Mouse (Mus musculus): ENCODE data around the gene Ccdc148.

Ccdc148 gene

DNA sequence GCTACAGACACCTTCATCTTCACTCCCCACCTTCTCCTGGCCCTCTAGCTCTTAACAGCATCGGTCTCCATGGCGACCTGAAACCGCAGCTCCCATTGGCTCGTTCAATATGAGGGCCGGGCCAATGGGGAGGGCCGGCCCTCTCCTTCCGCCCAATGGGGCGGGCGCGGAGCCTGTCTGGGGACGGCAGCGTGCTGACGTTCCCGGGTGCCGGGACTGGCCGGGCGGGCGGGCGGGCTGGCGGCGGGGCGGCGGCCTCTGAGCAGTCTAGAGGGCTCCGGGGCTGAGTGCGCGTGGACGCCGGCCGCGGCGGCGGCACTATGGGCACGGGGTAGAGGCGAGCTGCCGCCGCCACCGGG is at the start of gene Ccdc148, which contains the start of gene Pkp4:
TSS of gene Ccdc148 (minus strand) at position 79 of the 359 bp plus-strand sequence.
TSS of gene Pkp4 (plus strand) at position 246 of the 359 bp plus-strand sequence.
- DNase-seq (ENCODE audit: low spot score): peak; percentile 93

DNA sequence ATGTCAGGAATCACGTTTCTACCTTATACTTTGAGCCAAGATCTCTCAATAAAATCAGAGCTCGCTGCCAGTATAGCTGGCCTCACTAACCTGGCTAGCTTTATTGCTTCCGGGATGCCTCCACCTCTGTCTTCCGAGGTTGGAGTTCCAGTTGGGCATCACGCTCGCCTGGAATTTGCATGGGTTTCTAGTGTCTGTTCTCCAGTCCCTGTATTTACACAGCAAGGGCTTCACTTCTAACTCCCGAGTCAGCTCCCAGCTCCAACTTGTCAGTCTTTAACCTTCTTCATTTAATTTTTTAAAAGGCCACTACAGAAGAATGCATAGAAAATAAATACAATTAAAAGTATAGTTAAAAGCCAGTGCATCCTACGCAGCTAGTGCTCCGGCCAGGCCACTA is 47.8 kb upstream of the Ccdc148 start:
- DNase-seq (ENCODE audit: low spot score): no peak

DNA sequence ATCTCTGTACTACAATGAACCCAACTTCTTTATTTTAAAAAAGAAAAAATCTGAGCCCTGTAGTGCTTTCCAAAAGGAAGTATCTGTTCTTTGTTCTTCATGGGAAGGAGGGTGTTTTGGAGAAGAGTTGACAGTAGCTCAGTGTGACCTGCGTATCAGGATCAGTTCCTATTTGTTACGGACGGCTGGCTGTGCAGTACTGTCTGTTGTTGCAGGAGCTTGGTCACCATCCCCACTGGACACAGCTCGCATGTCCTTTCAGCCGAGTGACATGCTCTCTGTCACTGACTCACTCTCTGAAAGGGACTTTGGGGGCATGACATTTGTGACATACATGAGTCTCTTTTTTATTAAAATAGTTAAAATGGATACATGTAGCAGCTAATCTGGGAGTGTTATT is 47.2 kb upstream of the Ccdc148 start:
- DNase-seq (ENCODE audit: low spot score): no peak

DNA sequence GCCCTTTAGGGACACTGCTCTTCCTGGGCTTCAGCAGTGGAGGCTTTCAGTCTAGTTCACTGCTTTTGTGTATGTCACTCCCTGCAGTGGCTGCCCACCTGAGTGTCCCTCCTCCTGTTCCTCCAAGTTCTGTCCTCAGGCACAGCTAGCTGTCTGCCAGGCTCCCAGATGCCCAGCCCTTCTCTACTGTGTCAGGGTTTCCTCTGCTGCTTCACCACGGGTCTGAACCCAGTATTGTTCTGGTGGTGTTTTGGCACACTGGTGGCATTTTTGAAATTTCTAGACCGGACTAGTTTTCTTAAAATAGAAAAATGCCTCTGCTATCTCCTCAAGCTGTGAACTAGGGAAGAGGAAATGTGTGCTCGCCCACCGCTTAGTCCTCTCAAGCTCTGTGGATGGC is 46.8 kb upstream of the Ccdc148 start:
- DNase-seq (ENCODE audit: low spot score): no peak

DNA sequence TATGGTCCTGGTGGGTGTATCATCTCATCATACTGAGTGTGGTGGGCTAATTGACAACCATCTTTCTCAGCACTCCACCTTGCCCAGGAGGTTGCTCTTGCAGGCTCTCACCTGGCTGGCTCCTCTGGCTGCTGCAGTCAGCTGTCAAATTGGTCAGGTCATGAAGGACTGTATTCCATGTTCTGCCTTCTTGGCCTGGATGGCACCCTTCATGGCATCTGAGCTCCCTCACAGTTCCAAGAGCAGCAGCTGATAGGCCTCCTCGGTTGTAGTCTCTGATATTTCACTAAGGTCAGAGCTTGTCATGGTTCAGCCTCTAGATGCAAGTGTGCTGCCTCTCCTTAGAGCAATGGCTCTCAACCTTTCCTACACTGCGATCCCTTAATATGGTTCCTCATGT is 45.7 kb upstream of the Ccdc148 start:
- DNase-seq (ENCODE audit: low spot score): no peak

DNA sequence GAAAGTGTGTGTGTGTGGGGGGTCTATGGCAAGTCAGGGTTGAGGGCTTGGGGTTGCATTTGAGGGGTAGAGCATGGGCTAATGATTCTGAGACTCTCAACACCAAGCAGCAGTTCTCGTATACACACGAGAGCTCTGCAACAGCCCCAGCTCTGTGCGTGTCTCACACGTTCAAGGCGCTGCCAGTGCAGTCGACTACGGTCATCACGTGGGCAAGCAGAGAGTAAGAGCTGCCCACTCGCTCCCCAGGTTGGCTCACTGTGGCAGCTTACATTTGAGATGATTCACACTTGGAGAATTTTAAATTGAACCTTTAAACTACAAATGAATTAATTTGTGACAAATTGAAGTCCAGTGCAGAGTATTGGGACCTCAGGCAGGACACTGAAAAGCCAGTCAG is 44.6 kb upstream of the Ccdc148 start:
- no peak for DNase-seq (ENCODE audit: low spot score)

DNA sequence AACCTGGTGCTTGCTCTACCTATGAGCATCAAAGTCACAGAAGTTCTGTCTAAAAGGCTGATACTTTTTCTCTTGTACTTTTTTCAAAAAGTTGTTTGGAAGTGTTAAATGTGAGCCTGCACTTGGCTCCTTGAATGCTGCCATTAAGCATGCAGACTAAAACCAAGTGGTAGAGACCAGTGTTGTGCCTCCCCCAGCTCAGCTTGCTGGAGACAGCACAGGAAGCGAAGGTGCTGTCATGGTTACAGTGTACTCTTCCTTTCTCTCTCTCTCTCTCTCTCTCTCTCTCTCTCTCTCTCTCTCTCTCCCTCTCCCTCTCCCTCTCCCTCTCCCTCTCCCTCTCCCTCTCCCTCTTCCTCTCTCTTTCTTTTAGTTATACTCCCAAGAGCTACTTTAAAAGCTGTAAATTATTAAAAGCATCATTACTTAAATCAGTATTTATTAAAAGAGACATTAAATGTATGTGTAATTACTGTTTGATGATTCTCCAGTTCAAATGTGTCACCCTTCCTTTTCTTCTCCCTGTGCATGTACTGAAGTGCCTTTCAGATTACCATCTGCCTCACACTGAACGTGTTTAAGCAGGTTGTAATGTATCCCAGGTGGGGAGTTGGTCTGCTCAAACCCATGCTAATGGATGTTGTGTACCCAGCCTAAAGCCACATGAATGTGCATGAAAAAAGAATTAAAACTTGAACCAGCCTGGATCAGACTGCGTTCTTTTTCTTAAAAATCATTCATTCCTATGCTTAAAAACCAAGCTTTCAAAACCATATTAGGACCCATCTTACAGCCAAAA is 43.3 kb upstream of the Ccdc148 start:
- no peak for DNase-seq (ENCODE audit: low spot score)

DNA sequence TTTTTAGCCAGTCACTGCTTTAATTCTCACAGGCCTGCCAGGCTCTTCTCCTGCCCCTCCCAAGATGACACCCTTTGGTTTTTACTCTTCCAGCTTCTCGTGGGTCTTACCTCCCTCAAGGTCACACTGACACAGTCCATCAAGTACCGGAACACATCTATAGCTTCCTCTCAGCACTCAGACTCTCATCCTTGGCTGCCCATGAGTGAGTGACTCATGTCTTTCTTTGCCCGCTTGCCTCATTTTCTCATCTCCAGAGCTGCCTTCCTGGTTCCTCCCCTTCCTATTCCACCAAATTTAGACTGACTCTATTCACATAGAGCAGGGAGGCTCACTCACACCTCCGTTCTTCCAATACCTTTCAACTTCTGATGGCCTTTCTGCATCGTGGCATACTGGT is 42.4 kb upstream of the Ccdc148 start:
- no peak for DNase-seq (ENCODE audit: low spot score)

DNA sequence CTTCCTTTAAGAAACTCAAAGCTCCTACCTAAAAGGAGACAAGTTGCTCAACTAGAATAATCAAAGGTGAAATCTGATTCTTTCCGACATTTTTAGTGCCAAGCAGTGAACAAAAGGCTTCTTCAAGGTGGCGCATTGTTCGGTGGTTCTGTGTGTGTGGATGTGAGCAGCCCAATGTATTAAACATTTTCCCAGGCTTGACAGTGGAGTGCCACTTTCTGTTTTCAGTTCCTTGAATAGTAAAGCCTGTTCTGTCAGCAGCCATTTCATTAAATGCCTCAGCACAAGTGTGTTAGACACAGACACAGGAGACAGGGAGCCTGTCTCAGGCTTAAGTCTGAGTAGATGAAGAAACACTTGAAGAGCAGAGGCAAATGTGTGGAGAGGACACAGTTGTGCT is 40.0 kb upstream of the Ccdc148 start:
- DNase-seq (ENCODE audit: low spot score): no peak

DNA sequence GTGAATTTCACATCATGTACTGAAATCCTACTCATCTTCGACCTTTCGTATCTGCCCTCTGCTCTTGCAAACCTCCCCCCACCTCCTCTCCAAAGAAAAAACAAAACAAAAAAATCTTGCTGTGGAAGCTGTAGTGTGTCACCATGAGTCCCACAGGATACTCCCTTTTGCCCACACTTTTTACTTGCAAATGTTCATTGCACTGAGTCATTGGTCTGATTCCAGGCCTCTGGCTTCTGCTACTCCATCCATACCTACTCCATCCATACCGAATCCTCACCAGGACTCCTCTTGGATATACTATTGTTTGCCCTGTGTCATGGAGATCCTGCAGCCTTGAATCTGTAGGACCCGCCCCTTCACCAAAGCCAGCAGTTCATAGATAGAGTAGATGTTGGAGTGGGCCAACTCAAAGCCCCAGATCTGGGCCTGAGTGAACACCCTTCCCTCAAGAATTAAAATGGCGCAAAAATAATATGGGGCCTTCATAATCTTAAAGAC is 39.0 kb upstream of the Ccdc148 start:
- no peak for DNase-seq (ENCODE audit: low spot score)

DNA sequence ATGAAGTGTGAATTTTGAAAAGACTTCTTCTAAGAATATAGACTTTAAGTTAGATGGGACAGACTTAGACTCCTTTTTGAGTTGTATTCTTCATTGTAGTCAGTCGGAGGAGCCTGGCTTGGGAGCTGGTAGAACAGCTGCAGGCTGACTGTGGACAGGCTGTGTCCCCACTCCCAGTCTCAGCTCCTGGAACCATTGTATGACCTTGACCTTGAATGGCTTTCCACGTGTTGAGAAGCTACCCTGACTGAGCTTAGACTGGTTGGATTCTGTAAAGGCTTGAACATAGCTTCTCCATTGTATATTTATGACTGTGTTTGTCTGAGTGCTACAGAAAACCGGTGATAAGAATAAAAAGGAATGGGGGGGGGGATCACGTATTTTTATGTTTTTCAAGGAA is 36.7 kb upstream of the Ccdc148 start:
- DNase-seq (ENCODE audit: low spot score): no peak

DNA sequence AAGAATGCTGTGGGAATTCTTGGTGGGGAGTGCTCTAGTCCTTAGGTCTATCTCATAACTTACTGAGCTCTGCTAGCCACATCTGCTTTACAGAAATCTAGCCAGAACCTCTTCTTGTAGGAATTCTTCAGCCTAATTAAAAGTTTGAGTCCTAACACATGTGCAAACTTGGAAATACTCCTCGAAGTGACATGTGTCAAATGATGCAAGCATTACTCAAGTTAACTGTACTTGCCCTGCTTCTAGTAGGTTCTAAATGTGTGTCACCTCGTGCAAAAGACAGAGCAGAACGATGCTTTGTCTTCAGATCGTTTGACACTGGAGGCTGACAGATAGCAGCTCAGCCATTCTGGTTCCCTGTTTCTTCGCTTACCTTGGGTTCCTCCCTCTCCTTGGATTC is 32.6 kb upstream of the Ccdc148 start:
- no peak for DNase-seq (ENCODE audit: low spot score)

DNA sequence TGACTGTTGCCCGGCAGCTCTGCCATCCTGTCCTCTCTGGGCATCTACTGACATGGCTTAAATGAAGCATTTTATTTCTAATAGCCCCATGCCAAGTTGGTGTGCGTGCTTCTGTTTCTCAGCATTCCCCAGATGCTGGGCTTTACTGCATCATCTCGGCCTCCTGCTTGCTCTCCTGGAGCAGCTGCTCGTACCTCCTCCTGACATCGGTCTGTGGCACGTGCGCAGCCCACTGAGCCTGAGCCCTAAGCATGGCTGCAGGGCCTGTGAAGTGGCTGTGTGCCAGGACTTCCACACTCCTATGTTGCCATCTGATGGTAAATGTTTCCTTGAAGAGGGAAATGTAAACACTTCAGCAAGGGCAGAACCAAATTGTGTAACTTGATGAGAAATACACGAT is 31.0 kb upstream of the Ccdc148 start:
- no peak for DNase-seq (ENCODE audit: low spot score)

DNA sequence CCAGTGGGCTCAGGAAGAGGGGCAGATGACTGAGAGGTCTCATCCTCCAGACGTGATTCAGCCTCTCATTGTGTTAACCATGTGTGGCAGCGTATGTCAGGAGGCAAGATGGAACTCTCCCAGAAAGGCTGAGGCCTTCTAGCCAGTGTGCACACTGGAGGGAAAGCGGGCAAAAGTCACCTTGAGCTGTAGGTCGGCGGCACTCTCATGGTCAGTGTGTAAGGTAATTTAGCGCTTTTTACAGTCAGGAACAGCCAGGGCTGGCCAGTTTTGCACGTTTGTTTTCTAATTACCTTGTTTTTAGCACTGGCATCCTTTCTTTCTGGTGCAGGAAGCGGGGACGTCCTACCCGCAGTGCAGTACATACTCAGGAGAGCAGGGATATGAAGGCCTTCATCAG is 29.7 kb upstream of the Ccdc148 start:
- no peak for DNase-seq (ENCODE audit: low spot score)

DNA sequence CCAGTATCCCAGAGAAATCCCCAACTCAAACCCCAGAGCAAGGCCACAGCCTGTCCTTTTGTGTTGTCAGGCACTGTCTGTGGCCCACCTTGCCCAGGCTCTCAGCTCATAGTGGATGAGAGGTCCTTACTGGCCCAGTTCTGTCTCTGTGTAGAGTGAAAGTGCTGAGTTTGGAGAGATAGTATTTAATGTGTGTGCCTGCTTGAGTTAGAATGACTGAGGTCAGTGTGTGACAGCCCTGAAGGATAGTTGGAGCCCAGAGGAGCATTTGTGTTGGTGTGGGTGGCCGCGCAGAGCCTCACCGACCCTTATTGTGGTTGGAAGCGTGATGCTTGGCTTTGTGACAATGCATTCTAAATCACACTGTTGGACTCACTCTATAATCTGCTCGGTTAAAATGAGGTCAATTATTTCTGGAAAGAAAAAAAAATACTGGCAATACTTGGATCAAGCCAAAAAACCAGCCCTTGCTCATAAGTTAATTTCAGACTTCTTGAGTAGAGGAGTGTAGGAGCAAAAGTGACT is 29.2 kb upstream of the Ccdc148 start:
- DNase-seq (ENCODE audit: low spot score): no peak

DNA sequence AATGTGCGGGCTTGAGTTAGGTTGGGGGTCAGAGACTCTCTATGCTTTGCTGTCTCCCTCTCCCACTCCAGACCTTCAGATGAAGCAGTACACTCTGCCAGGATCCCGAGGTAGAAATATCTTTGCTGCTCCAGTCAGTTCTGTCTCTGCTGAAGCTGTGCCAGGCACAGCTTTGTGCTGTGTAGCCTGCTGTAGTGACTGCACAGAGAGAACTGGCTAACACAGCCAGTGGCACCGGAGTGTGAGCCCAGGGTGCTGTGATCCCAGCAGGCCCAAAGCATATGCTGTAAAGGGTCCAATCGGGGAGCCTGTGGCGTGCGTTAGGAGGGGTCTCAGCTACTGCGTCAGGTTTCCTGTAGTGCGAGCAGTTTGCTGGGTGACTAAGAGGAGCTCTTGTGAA is 27.8 kb upstream of the Ccdc148 start:
- DNase-seq (ENCODE audit: low spot score): no peak

DNA sequence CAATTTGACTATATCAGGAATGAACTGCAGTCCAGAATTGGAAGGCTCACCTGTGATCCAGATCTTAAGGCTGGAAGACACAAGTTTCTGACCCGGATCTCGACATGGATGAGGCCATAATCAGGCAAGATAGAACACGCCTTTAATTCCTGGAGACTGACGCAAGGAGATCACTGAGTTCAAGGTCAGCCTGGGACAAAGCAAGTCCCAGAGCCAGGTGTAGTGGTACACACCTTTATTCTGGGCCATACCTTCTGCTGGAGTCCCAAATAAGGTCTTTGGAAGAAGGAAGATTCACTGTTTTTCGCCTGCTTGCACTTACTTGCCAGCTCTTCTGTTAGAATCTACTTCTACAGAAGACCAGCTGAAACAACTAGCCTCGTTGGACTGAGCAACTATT is 26.5 kb upstream of the Ccdc148 start:
- no peak for DNase-seq (ENCODE audit: low spot score)

DNA sequence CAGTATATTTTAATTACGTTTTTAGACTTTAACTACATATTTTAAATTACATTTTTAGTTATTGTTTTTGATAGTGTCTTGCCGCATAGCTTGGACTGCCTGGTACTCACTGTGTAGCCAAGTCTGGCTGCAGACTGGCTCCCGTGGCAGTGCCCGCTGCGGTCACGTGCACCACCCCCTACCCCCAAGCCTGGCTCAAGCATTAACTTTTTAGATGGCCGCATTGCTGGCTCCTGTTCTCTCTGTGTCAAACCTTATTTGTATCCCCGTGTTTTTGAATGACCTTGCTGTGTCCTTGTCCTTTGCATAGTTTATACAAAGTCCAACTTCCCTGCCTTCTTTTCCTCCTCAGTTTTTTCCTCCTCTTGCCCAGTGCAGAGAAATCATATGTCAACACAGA is 25.6 kb upstream of the Ccdc148 start:
- no peak for DNase-seq (ENCODE audit: low spot score)

DNA sequence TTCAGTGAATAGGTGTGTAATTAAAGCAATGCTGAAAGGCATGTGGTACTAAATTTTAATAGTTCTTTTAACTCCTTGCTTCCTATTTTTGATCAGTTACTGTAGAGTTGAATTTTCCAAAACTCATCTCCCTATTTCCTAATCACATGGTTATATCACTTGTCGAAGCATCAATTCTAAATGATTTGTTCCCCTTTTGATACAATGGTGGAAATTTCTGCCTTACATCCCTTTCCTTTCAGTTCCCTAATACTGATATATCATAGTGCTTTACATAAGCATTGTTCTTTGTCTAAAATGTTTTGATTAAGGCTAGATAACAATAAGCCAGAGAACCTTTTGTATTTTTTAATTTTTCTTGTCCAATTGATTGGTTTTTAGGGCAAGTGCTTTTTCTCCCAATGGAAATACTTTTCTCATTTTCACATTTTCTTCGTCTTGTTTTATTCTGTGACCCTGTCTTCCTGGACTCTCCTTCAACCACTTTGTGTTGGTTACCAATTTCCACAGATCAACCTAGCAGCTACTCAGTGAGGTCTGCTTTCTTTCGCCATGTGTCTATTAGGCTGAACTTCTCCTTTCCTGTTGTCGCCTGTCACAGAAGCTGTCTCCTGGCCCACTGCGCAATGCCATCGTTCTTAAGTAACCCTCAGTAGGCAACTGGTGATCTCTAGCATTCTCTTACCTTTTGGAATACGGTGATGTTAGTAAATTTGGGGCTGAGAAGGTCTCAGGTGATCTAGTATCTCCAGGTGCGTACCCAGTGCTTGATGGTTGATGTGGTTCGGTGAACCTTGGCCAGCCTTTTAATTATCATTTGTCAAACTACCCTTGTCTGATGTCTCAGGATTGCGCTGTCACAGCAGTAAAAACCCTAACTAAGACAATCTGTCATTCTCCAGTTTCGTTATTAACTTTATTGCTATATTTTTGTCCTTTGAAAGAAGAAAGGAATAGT is 23.9 kb upstream of the Ccdc148 start:
- no peak for DNase-seq (ENCODE audit: low spot score)

DNA sequence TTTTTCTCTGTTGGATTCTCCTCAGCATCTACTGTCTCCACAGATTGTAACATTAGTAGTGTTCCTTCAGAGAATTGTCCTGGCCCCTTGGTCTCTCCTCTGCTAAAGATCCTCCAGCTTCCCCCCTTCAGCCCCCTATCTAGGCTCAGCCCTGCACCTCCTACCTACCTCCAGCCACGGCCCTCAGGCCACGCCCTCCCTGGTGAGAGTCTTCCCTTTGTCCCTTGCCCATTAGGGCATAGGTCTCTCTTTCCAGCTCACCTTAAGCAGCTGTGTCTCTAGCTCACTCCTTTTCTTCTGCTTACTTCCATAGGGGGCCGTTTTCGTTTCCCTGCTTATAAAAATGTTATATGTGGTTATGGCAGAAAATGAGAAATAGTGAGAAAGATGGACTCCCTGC is 23.1 kb upstream of the Ccdc148 start:
- DNase-seq (ENCODE audit: low spot score): no peak

DNA sequence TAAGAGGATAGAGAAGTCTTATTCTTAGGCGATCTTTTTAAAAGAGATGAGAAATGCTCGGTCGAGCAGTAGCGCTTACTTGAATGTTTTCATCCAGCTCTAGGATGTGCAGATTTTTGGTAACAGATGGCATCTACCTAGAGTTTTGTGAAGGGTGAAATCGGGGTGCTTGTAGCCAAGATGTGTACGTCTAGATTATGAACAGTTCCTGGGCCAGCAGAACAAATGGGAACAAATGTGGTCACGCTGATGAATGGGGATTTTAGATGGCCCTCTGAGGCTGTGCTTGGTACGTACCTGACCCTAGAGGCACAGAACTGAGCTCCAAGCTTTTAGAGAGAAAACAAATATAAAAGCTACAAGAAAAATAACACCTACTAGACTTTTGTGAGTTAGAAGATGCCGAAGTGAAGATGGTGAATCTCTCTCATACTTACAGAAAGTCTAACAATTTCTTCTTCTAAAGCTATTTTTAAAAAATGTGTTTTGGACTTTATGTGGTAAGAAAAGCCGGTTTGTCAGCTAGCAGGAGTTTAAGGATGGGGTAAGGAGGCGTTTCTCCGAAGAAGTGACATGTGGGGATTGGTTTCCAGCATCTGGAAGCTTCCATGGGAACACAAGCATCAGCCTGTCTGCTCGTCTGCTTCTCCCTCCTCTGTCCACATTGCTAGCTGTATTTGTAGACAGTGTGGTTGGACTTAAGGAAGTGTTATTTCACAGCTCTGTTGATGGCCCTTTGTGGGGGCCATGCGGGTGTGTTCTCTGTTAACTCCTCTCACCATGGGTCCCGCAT is 21.0 kb upstream of the Ccdc148 start:
- DNase-seq (ENCODE audit: low spot score): no peak

DNA sequence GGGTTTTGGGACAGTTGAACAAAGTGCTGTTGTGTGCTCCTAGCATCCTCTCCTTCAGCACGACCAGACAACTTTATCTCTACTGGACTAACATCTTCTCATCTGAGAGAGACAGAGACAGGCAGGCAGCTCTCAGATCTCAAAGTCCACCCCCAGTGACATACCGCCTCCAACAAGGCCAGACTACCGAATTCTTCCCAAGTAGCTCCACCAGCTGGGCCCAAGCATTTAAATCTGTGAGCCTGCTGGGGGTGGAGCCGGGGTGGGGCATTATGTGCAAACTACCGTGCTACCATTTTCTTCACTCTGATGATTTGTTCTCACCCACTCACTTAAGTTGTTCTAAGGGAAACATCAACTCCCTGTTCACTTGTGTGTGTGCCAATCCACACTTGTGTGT is 19.0 kb upstream of the Ccdc148 start:
- DNase-seq (ENCODE audit: low spot score): no peak
